Mouse (Mus musculus) hindbrain, postnatal 0 days (tissue): ENCODE results near the gene Cfap65. TPM values are rescaled to one million over a fixed set of nuclear protein-coding genes. Genes with fewer than 3 reads are reported as not detected.

ENCODE experiments used
- ATAC-seq: fragments of 200-750 bp; cut with Nextera tagmentation; 2 replicates; pipeline ENCODE4 v1.8.0; 2017; ENCODE audit warnings: mild to moderate bottlenecking, moderate TSS enrichment, moderate library complexity
- DNase-seq: peaks from one replicate; pipeline ENCODE4 v3.0.0-alpha.2; 2015; ENCODE audit warnings: low spot score
- H3K27ac ChIP-seq: fragments of 300-500 bp; sonication (generic); 2 replicates; pipeline ENCODE4 v1.5.1; 2014; ENCODE audit warnings: mild to moderate bottlenecking
- H3K27me3 ChIP-seq: fragments of 300-500 bp; sonication (generic); 2 replicates; pipeline ENCODE4 v1.6.1; 2014; ENCODE audit warnings: low read length, mixed read lengths; ENCODE audit not compliant: insufficient read depth
- H3K36me3 ChIP-seq: fragments of 300-500 bp; sonication (generic); 2 replicates; pipeline ENCODE4 v1.6.1; 2014; ENCODE audit warnings: low read length, mixed read lengths; ENCODE audit not compliant: insufficient read depth
- H3K4me1 ChIP-seq: fragments of 300-500 bp; sonication (generic); 2 replicates; pipeline ENCODE4 v1.6.1; 2014; ENCODE audit warnings: antibody characterized with exemption, low read length, mixed read lengths; ENCODE audit not compliant: insufficient read depth
- H3K4me2 ChIP-seq: fragments of 300-500 bp; sonication (generic); 2 replicates; pipeline ENCODE4 v1.6.1; 2014; ENCODE audit warnings: low read depth, mild to moderate bottlenecking, low read length, moderate library complexity, mixed read lengths
- H3K4me3 ChIP-seq: fragments of 300-500 bp; sonication (generic); 2 replicates; pipeline ENCODE4 v1.5.1; 2014; ENCODE audit warnings: low read length
- H3K9ac ChIP-seq: fragments of 300-500 bp; sonication (generic); replicated peaks from 2 replicates; pipeline ENCODE4 v1.6.1; 2014; ENCODE audit warnings: mild to moderate bottlenecking, low read length, moderate library complexity, mixed read lengths
- H3K9me3 ChIP-seq: fragments of 300-500 bp; sonication (generic); 2 replicates; pipeline ENCODE4 v1.6.1; 2016; ENCODE audit warnings: low read length, mixed read lengths
- CTCF ChIP-seq: IDR thresholded peaks from 2 replicates; pipeline ENCODE4 v1.5.1; 2016; ENCODE audit warnings: antibody characterized with exemption, control low read depth, low read depth
- WGBS: fragments of 180-500 bp; shearing (Covaris S2); extraction: QIAGEN DNeasy Blood & Tissue Kit; methylation state at CpG from one replicate; pipeline ENCODE4 v1.1.7; 2014; 5-methylcytosine and 5-hydroxymethylcytosine counted together
- polyA plus RNA-seq: library from polyadenylated mRNA; unstranded; fragments of >200 nt; fragmentation: Nextera tagmentation; extraction: Ambion mirVana; gene quantifications from 2 replicates; pipeline ENCODE4 v1.2.1, GENCODE M21; 2015
- total RNA-seq: library from RNA; depleted of rRNA; stranded (reverse); fragments of >200 nt; gene quantifications from 2 replicates; pipeline ENCODE4 v1.2.3, GENCODE M21; 2014

Gene Cfap65
- total and polyA plus RNA-seq, 2 experiments from 2014 or later: 1.3 to 4.7 TPM

GRCm38 (mm10) chr1:74964494-74965215 lies 29.3 kb upstream of the Cfap65 start:
- Histone ChIP-seq H3K36me3 (no peaks in the 10 kb centered on the region), H3K9ac (no peak overlapping the region), H3K27me3 (no peaks in the 10 kb centered on the region), H3K4me1 (peaks cover 4% of the 10 kb centered on the region; the same call in 1 of the 2 replicates), H3K9me3 (no peaks in the 10 kb centered on the region), H3K4me3 (no peak overlapping the region), H3K4me2 (peak overlapping the region; percentile 43; the same call in 1 of the 2 replicates), H3K27ac (no peak overlapping the region)
- TF ChIP-seq CTCF: peak; percentile 83
- peak; percentile 92 for DNase-seq
- 17% methylated on average over 16 of the region's 16 CpGs for WGBS
- ATAC-seq: peak; percentile 40; the same call in 1 of the 2 replicates

- no peaks in the 10 kb centered on the region for H3K9me3 ChIP-seq
- DNase-seq: no peak
- no peak overlapping the region for H3K4me3 ChIP-seq
- 89% methylated on average over 5 of the region's 5 CpGs for WGBS
- no peaks in the 10 kb centered on the region for H3K27me3 ChIP-seq
- no peaks in the 10 kb centered on the region for H3K36me3 ChIP-seq
- no peak overlapping the region for H3K9ac ChIP-seq
- no peak overlapping the region for H3K4me2 ChIP-seq
- no peak for TF ChIP-seq CTCF
- no peak for ATAC-seq
- H3K4me1 ChIP-seq: peaks cover 4% of the 10 kb centered on the region; the same call in 1 of the 2 replicates
- no peak overlapping the region for H3K27ac ChIP-seq
Observed at GRCm38 (mm10) chr1:74962853-74963227, 27.4 kb upstream of the Cfap65 start.

DNA sequence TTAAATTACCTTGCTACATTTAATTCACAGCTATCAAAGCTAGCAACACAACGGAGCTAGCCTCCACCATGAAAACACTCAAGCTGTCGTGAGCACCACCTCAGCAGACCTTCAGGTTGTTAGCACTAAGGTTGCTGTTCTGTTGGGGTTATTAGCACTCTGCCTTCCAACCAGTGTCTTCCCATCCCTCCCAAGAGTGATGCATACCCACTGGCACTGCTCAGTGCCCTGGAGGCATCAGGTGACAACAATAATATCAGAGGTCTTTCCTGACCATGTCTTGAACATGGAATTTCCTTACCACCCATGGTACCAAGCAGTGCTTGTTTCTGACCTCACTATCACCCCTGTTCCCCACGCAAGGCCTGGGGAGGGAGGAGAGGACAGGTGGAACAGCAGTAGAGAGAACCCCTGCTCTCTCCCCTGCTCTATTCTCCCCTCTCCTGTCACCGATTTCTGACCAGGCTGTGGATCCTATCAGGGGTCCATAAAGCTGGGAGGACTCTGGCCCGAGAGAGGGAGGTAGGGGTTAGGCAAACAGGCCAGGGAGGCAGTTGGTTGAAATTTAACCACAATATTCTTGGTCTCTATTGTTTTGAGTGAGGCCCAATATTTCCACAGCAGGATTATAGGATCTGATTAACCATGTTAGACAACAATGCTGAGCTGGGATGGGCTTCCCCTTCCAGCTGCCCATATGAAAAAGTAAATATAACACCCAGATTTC lies 26.9 kb upstream of the Cfap65 start:
- Histone ChIP-seq H3K4me2 (no peak overlapping the region), H3K9ac (no peak overlapping the region), H3K4me1 (peaks cover 4% of the 10 kb centered on the region; the same call in 1 of the 2 replicates), H3K9me3 (no peaks in the 10 kb centered on the region), H3K27ac (no peak overlapping the region), H3K27me3 (no peaks in the 10 kb centered on the region), H3K4me3 (no peak overlapping the region), H3K36me3 (no peaks in the 10 kb centered on the region)
- no peak for TF ChIP-seq CTCF
- DNase-seq (no peak), ATAC-seq (no peak)
- 79% methylated on average over 5 of the region's 5 CpGs for WGBS

- ATAC-seq (no peak), DNase-seq (no peak)
- no peak overlapping the region for H3K4me3 ChIP-seq
- no peak overlapping the region for H3K9ac ChIP-seq
- no peaks in the 10 kb centered on the region for H3K9me3 ChIP-seq
- WGBS: 94% methylated on average over 7 of the region's 7 CpGs
- peaks cover 4% of the 10 kb centered on the region; the same call in 1 of the 2 replicates for H3K4me1 ChIP-seq
- H3K27ac ChIP-seq: no peak overlapping the region
- TF ChIP-seq CTCF: no peak
- no peaks in the 10 kb centered on the region for H3K27me3 ChIP-seq
- H3K4me2 ChIP-seq: no peak overlapping the region
- no peaks in the 10 kb centered on the region for H3K36me3 ChIP-seq
Observed at GRCm38 (mm10) chr1:74961722-74962121, 26.3 kb upstream of the Cfap65 start.

- H3K36me3 ChIP-seq: no peaks in the 10 kb centered on the region
- ATAC-seq (no peak), DNase-seq (no peak)
- H3K27ac ChIP-seq: no peak overlapping the region
- H3K4me2 ChIP-seq: no peak overlapping the region
- no peaks in the 10 kb centered on the region for H3K9me3 ChIP-seq
- H3K4me1 ChIP-seq: peaks cover 4% of the 10 kb centered on the region; the same call in 1 of the 2 replicates
- H3K4me3 ChIP-seq: no peak overlapping the region
- 95% methylated on average over 7 of the region's 7 CpGs for WGBS
- peaks cover 5% of the 10 kb centered on the region for H3K27me3 ChIP-seq
- no peak overlapping the region for H3K9ac ChIP-seq
- TF ChIP-seq CTCF: no peak
Observed at GRCm38 (mm10) chr1:74960059-74960458, 24.7 kb upstream of the Cfap65 start.

DNA sequence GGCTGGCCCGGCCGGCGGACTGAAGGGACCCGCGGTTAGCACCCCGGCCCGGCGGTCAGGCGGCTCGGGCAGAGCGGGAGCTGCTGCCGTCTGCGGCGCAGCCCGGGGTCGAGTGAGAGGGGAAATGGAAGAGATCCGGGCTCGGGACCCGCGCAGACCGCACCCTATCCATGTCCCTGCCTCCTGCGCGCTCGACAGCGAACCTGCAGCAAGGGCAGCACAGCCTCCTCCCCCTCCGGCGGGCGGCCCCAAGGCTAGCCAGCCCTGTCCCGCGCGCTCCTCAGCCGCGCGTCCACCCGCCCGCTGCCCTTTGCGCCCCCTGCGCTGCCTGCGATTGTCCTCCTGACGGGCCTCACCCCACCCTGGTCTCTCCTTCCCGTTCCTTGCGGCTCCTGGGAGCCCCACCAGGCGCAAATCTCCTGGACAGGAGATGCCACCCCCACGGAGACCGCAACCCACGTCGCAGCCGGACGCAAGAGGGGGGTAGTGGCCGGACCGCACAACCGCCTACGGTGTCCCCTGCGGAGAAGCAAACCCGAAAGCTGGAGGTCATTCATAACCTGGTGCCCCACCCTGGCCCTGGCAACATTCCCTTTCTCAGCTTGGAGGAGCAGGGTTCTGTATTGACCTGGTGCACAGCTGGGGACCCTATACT lies 16.3 kb upstream of the Cfap65 start, which contains the start of gene Ihh:
TSS of gene Ihh (minus strand) at position 117 of the 655 bp plus-strand sequence.
- TF ChIP-seq CTCF: no peak
- WGBS: 2% methylated on average over 50 of the region's 55 CpGs
- ATAC-seq (no peak), DNase-seq (no peak)
- Histone ChIP-seq H3K4me1 (peaks cover 12% of the 10 kb centered on the region), H3K27ac (no peak within 1 kb of the TSS), H3K9ac (0 out of 2 replicates have a peak within 1 kb of the TSS, but pooled peaks have one; percentile 9), H3K4me3 (peak within 1 kb of the TSS; percentile 33), H3K36me3 (no peaks in the 10 kb centered on the region), H3K27me3 (peaks cover 77% of the 10 kb centered on the region), H3K9me3 (no peaks in the 10 kb centered on the region), H3K4me2 (peak within 1 kb of the TSS; percentile 57)
